Mouse (Mus musculus) left cerebral cortex, postnatal 14 days (tissue): ENCODE data around the gene Il11. TPM values are rescaled to one million over a fixed set of nuclear protein-coding genes. Genes with fewer than 3 reads are reported as not detected.

Experiments used
- DNase-seq, 2 experiments: peaks; one replicate each; pipeline ENCODE4 v3.0.0; 2021 to 2022; ENCODE audit warnings: low spot score in 2 of 2, mixed read lengths in 1 of 2
- intact Hi-C: fragments of 180-260 bp; cut with DNase I; formaldehyde crosslinking; loops from one replicate; pipeline ENCODE4 v1.15.1; 2025
- total RNA-seq, 2 experiments: library from RNA; stranded (reverse); gene quantifications; 2 replicates each; pipeline ENCODE4 v1.2.3; 2021

Gene Il11
- total RNA-seq, 2 experiments from 2014 or later = 0.18 to 0.55 TPM

GRCm38 (mm10) chr7:4792278-4793212 lies 9.9 kb upstream of the Il11 start, which contains the start of gene Rpl28:
Rpl28 (plus strand) TSS chr7:4792874.
- DNase-seq = peak; percentile 96 to 97
- intact Hi-C loops = loop anchor here (5.0 to 10.0 kb wide), 2 partner anchors 50 to 78 kb away; partner anchors contain the start of gene Kmt5c

- no peak for DNase-seq
- intact Hi-C loops = no loop called here
Observed at GRCm38 (mm10) chr7:4789436-4789935, 6.8 kb upstream of the Il11 start, which contains the start of gene Tmem238. Tmem238 (minus strand) TSS chr7:4789656.

GRCm38 (mm10) chr7:4788499-4789435 lies 6.1 kb upstream of the Il11 start:
- DNase-seq = peak; percentile 46 to 47
- intact Hi-C loops = no loop called here

GRCm38 (mm10) chr7:4783667-4784268 lies 1.1 kb upstream of the Il11 start:
- intact Hi-C loops = no loop called here

GRCm38 (mm10) chr7:4782130-4782529 lies 529 bp downstream of the Il11 start:
- intact Hi-C loops = no loop called here
- DNase-seq = no peak

More at GRCm38 (mm10) chr7:4783667-4784268, 1.1 kb upstream of the Il11 start:
- peak in 1 of 2 experiments; percentile 26 for DNase-seq

- no peak for DNase-seq
Observed at GRCm38 (mm10) chr7:4779921-4780320, 2.7 kb downstream of the Il11 start.

GRCm38 (mm10) chr7:4777851-4778637 lies 4.6 kb downstream of the Il11 start:
- intact Hi-C loops = no loop called here
- no peak for DNase-seq

More at GRCm38 (mm10) chr7:4779921-4780320, 2.7 kb downstream of the Il11 start:
- intact Hi-C loops = no loop called here

GRCm38 (mm10) chr7:4776861-4777830 lies 5.5 kb downstream of the Il11 start:
- intact Hi-C loops = no loop called here
- peak in 1 of 2 experiments; percentile 29 for DNase-seq

- no peak for DNase-seq
- intact Hi-C loops = no loop called here
Observed at GRCm38 (mm10) chr7:4776131-4776530, 6.5 kb downstream of the Il11 start.

- intact Hi-C loops = no loop called here
- no peak for DNase-seq
Observed at GRCm38 (mm10) chr7:4771202-4771601, 11.5 kb downstream of the Il11 start, which contains the start of gene Fam71e2. Fam71e2 (minus strand) TSS chr7:4771302.

- DNase-seq = no peak
- intact Hi-C loops = no loop called here
Observed at GRCm38 (mm10) chr7:4764946-4765710, 17.5 kb downstream of the Il11 start.

GRCm38 (mm10) chr7:4759670-4760069 lies 23.0 kb downstream of the Il11 start:
- intact Hi-C loops = no loop called here
- DNase-seq = no peak

- intact Hi-C loops = no loop called here
Observed at GRCm38 (mm10) chr7:4752821-4753570, 29.7 kb downstream of the Il11 start, which contains the start of gene Cox6b2. Cox6b2 (minus strand) TSS chr7:4753094.

GRCm38 (mm10) chr7:4751971-4752820 lies 30.5 kb downstream of the Il11 start:
- intact Hi-C loops = no loop called here
- DNase-seq = no peak

More at GRCm38 (mm10) chr7:4752821-4753570, 29.7 kb downstream of the Il11 start, which contains the start of gene Cox6b2:
- DNase-seq = peak; percentile 74 to 87

GRCm38 (mm10) chr7:4749169-4749568 lies 33.5 kb downstream of the Il11 start:
- DNase-seq = no peak
- intact Hi-C loops = no loop called here
